Mouse (Mus musculus): ENCODE data around the gene Atad2b.

DNA sequence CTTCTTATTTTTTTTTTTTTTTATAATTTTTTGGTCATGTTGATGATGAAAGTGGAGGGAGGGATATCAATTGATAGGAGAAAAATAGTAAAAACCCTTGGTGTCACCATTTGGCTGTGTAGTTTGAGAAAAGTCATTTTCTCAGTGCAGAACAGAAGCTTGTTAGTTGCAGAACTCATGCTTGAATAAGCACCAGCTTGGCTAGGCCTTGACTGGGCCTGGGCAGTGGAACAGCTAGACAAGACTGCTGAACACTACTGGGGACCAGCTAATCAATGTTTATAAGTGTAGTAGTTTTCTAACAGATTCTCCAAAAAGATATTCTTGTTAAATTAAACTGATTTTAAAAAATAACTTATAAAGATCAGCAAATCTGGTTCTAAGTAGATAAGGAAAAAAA, 79.8 kb downstream of the Atad2b start:
- TF ChIP-seq EP300 (IDR thresholded peaks at IDR 0.05; ENCODE audit: low read depth) (no peak), CTCF (IDR thresholded peaks at IDR 0.05; ENCODE audit: low read depth) (no peak)
